Mouse (Mus musculus): ENCODE measurements around the gene Tmem217. TPM values are rescaled to one million over a fixed set of nuclear protein-coding genes. Genes with fewer than 3 reads are reported as not detected.

Gene Tmem217
- polyA plus RNA-seq, 1 experiment from 2014 or later, result 0.39 TPM

DNA sequence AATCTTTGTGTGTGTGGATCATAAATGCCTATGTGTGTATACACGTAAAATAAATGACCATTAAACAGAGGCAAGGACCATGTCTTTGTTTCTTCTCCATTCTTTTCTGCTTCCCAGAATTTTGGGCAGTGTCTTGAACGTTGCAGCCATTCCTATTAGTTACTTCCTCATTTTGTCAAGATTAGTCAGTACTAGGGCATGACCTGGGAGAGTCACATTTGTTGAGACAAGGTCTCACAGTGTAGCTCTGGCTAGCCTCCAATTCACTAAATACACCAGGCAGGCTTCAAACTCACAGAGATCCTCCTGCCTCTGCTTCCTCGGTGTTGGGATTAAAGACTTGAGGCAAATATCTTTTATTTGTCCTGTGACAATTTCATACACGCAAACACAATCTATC lies 73.9 kb downstream of the Tmem217 start:
- WGBS, result 90% methylated on average over 4 of the region's 4 CpGs
- no peak overlapping the region for H3K27ac ChIP-seq (ENCODE audit: low read depth, low read length)
- H3K4me2 ChIP-seq (ENCODE audit: low read depth, low read length), result no peak overlapping the region
- no peaks in the 10 kb centered on the region for H3K36me3 ChIP-seq (ENCODE audit: control insufficient read depth, insufficient read depth, low read length)
- ATAC-seq (ENCODE audit: low read depth), result no peak
- H3K9ac ChIP-seq (replicated peaks; ENCODE audit: low read depth, low read length), result no peak overlapping the region
- H3K4me3 ChIP-seq (ENCODE audit: low read depth, low read length), result no peak overlapping the region
- no peaks in the 10 kb centered on the region for H3K9me3 ChIP-seq (ENCODE audit: control insufficient read depth, low read length)
- H3K27me3 ChIP-seq (ENCODE audit: control insufficient read depth, insufficient read depth, low read length), result no peaks in the 10 kb centered on the region
- no peaks in the 10 kb centered on the region for H3K4me1 ChIP-seq (ENCODE audit: control insufficient read depth, insufficient read depth, low read length)

DNA sequence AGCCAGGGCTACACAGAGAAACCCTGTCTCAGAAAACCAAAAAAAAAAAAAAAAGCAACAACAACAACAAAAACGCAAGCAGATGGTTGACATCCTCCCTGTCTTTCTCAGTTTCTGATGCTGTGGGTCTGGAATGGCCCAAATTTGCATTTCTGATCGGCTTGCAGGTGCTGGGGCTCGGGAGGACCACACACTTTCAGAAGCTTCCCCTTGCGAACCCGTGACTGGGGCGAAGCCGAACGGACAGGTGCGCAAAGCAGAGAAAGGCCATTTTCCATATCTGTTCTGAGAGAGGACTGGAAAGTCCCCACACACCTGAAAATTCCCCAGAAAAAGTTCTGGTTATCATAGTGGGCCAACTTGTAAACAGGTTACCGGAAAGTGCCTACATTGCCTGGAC lies 74.8 kb downstream of the Tmem217 start:
- no peaks in the 10 kb centered on the region for H3K36me3 ChIP-seq (ENCODE audit: control insufficient read depth, insufficient read depth, low read length)
- H3K27me3 ChIP-seq (ENCODE audit: control insufficient read depth, insufficient read depth, low read length), result no peaks in the 10 kb centered on the region
- no peak overlapping the region for H3K9ac ChIP-seq (replicated peaks; ENCODE audit: low read depth, low read length)
- H3K4me2 ChIP-seq (ENCODE audit: low read depth, low read length), result no peak overlapping the region
- ATAC-seq (ENCODE audit: low read depth), result no peak
- H3K27ac ChIP-seq (ENCODE audit: low read depth, low read length), result no peak overlapping the region
- H3K4me1 ChIP-seq (ENCODE audit: control insufficient read depth, insufficient read depth, low read length), result no peaks in the 10 kb centered on the region
- 91% methylated on average over 10 of the region's 10 CpGs for WGBS
- H3K9me3 ChIP-seq (ENCODE audit: control insufficient read depth, low read length), result no peaks in the 10 kb centered on the region
- H3K4me3 ChIP-seq (ENCODE audit: low read depth, low read length), result no peak overlapping the region

DNA sequence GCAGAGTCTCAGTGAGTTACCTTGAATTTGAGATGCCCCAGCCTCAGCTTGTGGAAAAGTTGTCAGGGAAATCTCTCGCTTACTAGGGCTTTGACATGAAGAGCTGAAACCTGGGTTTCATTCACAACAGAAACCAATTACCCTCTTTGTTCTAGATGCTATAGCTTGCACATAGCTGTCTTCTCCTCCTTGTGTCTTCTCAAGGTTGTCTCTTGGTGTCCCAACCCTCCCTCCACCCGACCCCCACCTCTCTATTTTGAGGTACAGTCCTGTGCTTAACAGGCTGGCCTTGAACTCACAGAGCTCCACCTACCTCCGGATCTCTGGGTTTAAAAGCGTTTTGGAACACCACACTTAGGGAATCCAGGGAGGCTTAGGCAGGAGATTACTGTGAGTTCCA lies 75.7 kb downstream of the Tmem217 start:
- no peaks in the 10 kb centered on the region for H3K9me3 ChIP-seq (ENCODE audit: control insufficient read depth, low read length)
- H3K4me3 ChIP-seq (ENCODE audit: low read depth, low read length), result no peak overlapping the region
- no peak overlapping the region for H3K9ac ChIP-seq (replicated peaks; ENCODE audit: low read depth, low read length)
- H3K27ac ChIP-seq (ENCODE audit: low read depth, low read length), result no peak overlapping the region
- WGBS, result 84% methylated on average over 4 of the region's 4 CpGs
- no peaks in the 10 kb centered on the region for H3K4me1 ChIP-seq (ENCODE audit: control insufficient read depth, insufficient read depth, low read length)
- ATAC-seq (ENCODE audit: low read depth), result no peak
- H3K27me3 ChIP-seq (ENCODE audit: control insufficient read depth, insufficient read depth, low read length), result no peaks in the 10 kb centered on the region
- H3K4me2 ChIP-seq (ENCODE audit: low read depth, low read length), result no peak overlapping the region
- no peaks in the 10 kb centered on the region for H3K36me3 ChIP-seq (ENCODE audit: control insufficient read depth, insufficient read depth, low read length)

Small RNA genes lying within 50 kb of the gene (microRNA-seq; reads per million reads assigned to microRNA genes)
- not detected for gene Mir7667

Other genes with a start within 250 kb of the Tmem217 start
- 0.75 and 0.92 TPM in 2 replicates for gene Pi16, start 234.7 kb downstream of the Tmem217 start, polyA plus RNA-seq (2014; fragmentation: Nextera tagmentation; extraction: Ambion mirVana)
- gene Mtch1, start 204.5 kb downstream of the Tmem217 start, polyA plus RNA-seq (2014; fragmentation: Nextera tagmentation; extraction: Ambion mirVana), result 517 and 551 TPM in 2 replicates
- 3.7 and 3.8 TPM in 2 replicates for gene Fgd2, start 191.5 kb downstream of the Tmem217 start, polyA plus RNA-seq (2014; fragmentation: Nextera tagmentation; extraction: Ambion mirVana)
- 7.6 TPM in 2 replicates for gene Pim1, start 61.6 kb downstream of the Tmem217 start, polyA plus RNA-seq (2014; fragmentation: Nextera tagmentation; extraction: Ambion mirVana)
- not detected in 2 replicates for gene Gm17657, start 2.7 kb downstream of the Tmem217 start, polyA plus RNA-seq (2014; fragmentation: Nextera tagmentation; extraction: Ambion mirVana)
- gene Tbc1d22b, start 2.6 kb downstream of the Tmem217 start, polyA plus RNA-seq (2014; fragmentation: Nextera tagmentation; extraction: Ambion mirVana), result 25.5 and 26.5 TPM in 2 replicates
- gene Rnf8, start 62.4 kb upstream of the Tmem217 start, polyA plus RNA-seq (2014; fragmentation: Nextera tagmentation; extraction: Ambion mirVana), result 76.8 and 81.4 TPM in 2 replicates
- 1.7 and 2.7 TPM in 2 replicates for gene Gm28043, start 62.5 kb upstream of the Tmem217 start, polyA plus RNA-seq (2014; fragmentation: Nextera tagmentation; extraction: Ambion mirVana)
- 114 and 118 TPM in 2 replicates for gene Cmtr1, start 108.2 kb upstream of the Tmem217 start, polyA plus RNA-seq (2014; fragmentation: Nextera tagmentation; extraction: Ambion mirVana)
- 9.3 and 12.9 TPM in 2 replicates for gene Ccdc167, start 164.7 kb upstream of the Tmem217 start, polyA plus RNA-seq (2014; fragmentation: Nextera tagmentation; extraction: Ambion mirVana)

All from neural tube, embryonic 14.5 days (tissue).